Mouse (Mus musculus) CH12.LX (cell line): ENCODE results near the gene Ctcf. TPM values are rescaled to one million over a fixed set of nuclear protein-coding genes. Genes with fewer than 3 reads are reported as not detected.

Source experiments
- DNase-seq: peaks from one replicate; pipeline ENCODE4 v3.0.0-alpha.2; 2013; ENCODE audit errors: extremely low read depth
- H3K27ac ChIP-seq: 2 replicates; pipeline ENCODE4 v1.5.1; 2012; ENCODE audit warnings: low read depth, mild to moderate bottlenecking, control low read depth, moderate library complexity; ENCODE audit not compliant: insufficient read depth
- H3K27me3 ChIP-seq: replicated peaks from 2 replicates; pipeline ENCODE3; 2012; ENCODE audit warnings: inconsistent platforms
- H3K36me3 ChIP-seq, 2 experiments: replicated peaks in 1 of 2; 2 replicates each; pipeline versions ENCODE3 to v1.6.1; 2012; ENCODE audit warnings: inconsistent platforms in 1 of 2, low read length in 1 of 2, mild to moderate bottlenecking in 1 of 2, mixed read lengths in 1 of 2, moderate library complexity in 1 of 2; ENCODE audit not compliant: control insufficient read depth in 1 of 2, insufficient read depth in 1 of 2
- H3K4me1 ChIP-seq, 2 experiments: 2 replicates each; pipeline ENCODE4 v1.6.1; 2012; ENCODE audit warnings: inconsistent platforms in 1 of 2, moderate library complexity in 1 of 2; ENCODE audit not compliant: insufficient read depth in 2 of 2, control insufficient read depth in 1 of 2
- H3K4me2 ChIP-seq: 2 replicates; pipeline ENCODE4 v1.6.1; 2012; ENCODE audit warnings: low read depth, mild to moderate bottlenecking, control low read depth; ENCODE audit not compliant: poor library complexity, insufficient read depth, severe bottlenecking
- H3K4me3 ChIP-seq, 3 experiments: fragments of 150-350 bp in 1 of 3; sonication (generic) in 1 of 3; replicated peaks in 1 of 3; 2 replicates each; pipeline versions ENCODE3 to v1.5.1; 2011 to 2012; ENCODE audit warnings: low read depth in 2 of 3, low read length in 2 of 3, mild to moderate bottlenecking in 2 of 3, moderate library complexity in 2 of 3, control low read depth in 1 of 3, improper control_type of control experiment in 1 of 3, inconsistent platforms in 1 of 3, mixed read lengths in 1 of 3; ENCODE audit not compliant: poor library complexity in 1 of 3
- H3K79me2 ChIP-seq: replicated peaks from 2 replicates; pipeline ENCODE4 v1.6.1; 2012; ENCODE audit warnings: mild to moderate bottlenecking, moderate library complexity; ENCODE audit not compliant: control insufficient read depth, poor library complexity, insufficient read depth, severe bottlenecking; ENCODE audit errors: extremely low read depth
- H3K9ac ChIP-seq: 2 replicates; pipeline ENCODE4 v1.6.1; 2012; ENCODE audit warnings: low read depth, mild to moderate bottlenecking, control low read depth, moderate library complexity; ENCODE audit not compliant: insufficient read depth
- H3K9me3 ChIP-seq: replicated peaks from 2 replicates; pipeline ENCODE3; 2012; ENCODE audit warnings: low read length, inconsistent platforms, mixed read lengths
- BHLHE40 ChIP-seq: IDR thresholded peaks from 2 replicates; pipeline ENCODE4 v1.6.1; 2011; ENCODE audit warnings: mild to moderate bottlenecking, low read depth, low read length, improper control_type of control experiment
- CHD1 ChIP-seq: IDR thresholded peaks from 2 replicates; pipeline ENCODE4 v1.6.1; 2012; ENCODE audit warnings: low read depth, low read length, improper control_type of control experiment, inconsistent platforms
- E2F4 ChIP-seq: IDR thresholded peaks from 2 replicates; pipeline ENCODE4 v1.6.1; 2011; ENCODE audit warnings: low read depth, low read length, improper control_type of control experiment; ENCODE audit not compliant: insufficient replicate concordance
- ELF1 ChIP-seq: IDR thresholded peaks from 2 replicates; pipeline ENCODE4 v1.6.1; 2014; ENCODE audit warnings: low read depth, mild to moderate bottlenecking, inconsistent platforms, low read length, improper control_type of control experiment
- EP300 ChIP-seq: IDR thresholded peaks from 2 replicates; pipeline ENCODE4 v1.6.1; 2011; ENCODE audit warnings: low read length, improper control_type of control experiment
- HCFC1 ChIP-seq: IDR thresholded peaks from 2 replicates; pipeline ENCODE4 v1.6.1; 2012; ENCODE audit warnings: low read depth, mild to moderate bottlenecking, inconsistent platforms, low read length, improper control_type of control experiment
- IRF4 ChIP-seq: IDR thresholded peaks from 2 replicates; pipeline ENCODE4 v1.6.1; 2014; ENCODE audit warnings: low read depth, mild to moderate bottlenecking, inconsistent platforms, low read length, improper control_type of control experiment
- JUND ChIP-seq: conservative IDR thresholded peaks from 2 replicates; pipeline ENCODE4 v1.6.1; 2011; ENCODE audit warnings: low read depth, low read length, improper control_type of control experiment
- MAFK ChIP-seq: IDR thresholded peaks from 2 replicates; pipeline ENCODE4 v1.6.1; 2011; ENCODE audit warnings: low read length, improper control_type of control experiment; ENCODE audit not compliant: insufficient replicate concordance
- MAX ChIP-seq: IDR thresholded peaks from 2 replicates; pipeline ENCODE4 v1.6.1; 2011; ENCODE audit warnings: low read length, improper control_type of control experiment
- MAZ ChIP-seq: IDR thresholded peaks from 2 replicates; pipeline ENCODE4 v1.6.1; 2012; ENCODE audit warnings: low read depth, mild to moderate bottlenecking, inconsistent platforms, low read length, improper control_type of control experiment, moderate library complexity
- MYC ChIP-seq: IDR thresholded peaks from 2 replicates; pipeline ENCODE4 v1.6.1; 2011; ENCODE audit warnings: low read depth, mild to moderate bottlenecking, improper control_type of control experiment, low read length
- NRF1 ChIP-seq: IDR thresholded peaks from 2 replicates; pipeline ENCODE4 v1.6.1; 2014; ENCODE audit warnings: low read depth, mild to moderate bottlenecking, inconsistent platforms, low read length, improper control_type of control experiment, moderate library complexity
- PAX5 ChIP-seq: IDR thresholded peaks from 2 replicates; pipeline ENCODE4 v1.6.1; 2012; ENCODE audit warnings: low read length, inconsistent platforms, mixed read lengths
- POLR2A ChIP-seq: IDR thresholded peaks from 2 replicates; pipeline ENCODE4 v1.6.1; 2011; ENCODE audit warnings: low read depth, mild to moderate bottlenecking, improper control_type of control experiment, low read length
- POLR2AphosphoS2 ChIP-seq: IDR thresholded peaks from 2 replicates; pipeline ENCODE4 v1.6.1; 2011; ENCODE audit warnings: low read depth, low read length, improper control_type of control experiment
- RCOR1 ChIP-seq: conservative IDR thresholded peaks from 2 replicates; pipeline ENCODE4 v1.6.1; 2012; ENCODE audit warnings: low read depth, mild to moderate bottlenecking, inconsistent platforms, low read length, improper control_type of control experiment
- SIN3A ChIP-seq: IDR thresholded peaks from 2 replicates; pipeline ENCODE4 v1.6.1; 2012; ENCODE audit warnings: low read length, improper control_type of control experiment, inconsistent platforms
- ZC3H11A ChIP-seq: IDR thresholded peaks from 2 replicates; pipeline ENCODE4 v1.6.1; 2012; ENCODE audit warnings: low read depth, mild to moderate bottlenecking, inconsistent platforms, low read length, improper control_type of control experiment
- ZKSCAN1 ChIP-seq: IDR thresholded peaks from 2 replicates; pipeline ENCODE4 v1.6.1; 2012; ENCODE audit warnings: low read depth, inconsistent platforms, low read length, improper control_type of control experiment, borderline replicate concordance
- ZMIZ1 ChIP-seq: IDR thresholded peaks from 2 replicates; pipeline ENCODE4 v1.6.1; 2012; ENCODE audit warnings: low read depth, mild to moderate bottlenecking, inconsistent platforms, low read length, improper control_type of control experiment
- dilution Hi-C: fragments of 300-500 bp; cut with MboI; formaldehyde crosslinking; loops from 2 replicates; pipeline ENCODE4 v1.14.3; 2020; ENCODE audit warnings: low sequenced_read_pairs; ENCODE audit not compliant: extremely low pct_unique_long_range_greater_than_20kb, extremely low pct_ligation_motif_present
- in situ Hi-C: fragments of 300-500 bp; cut with MboI; formaldehyde crosslinking; loops from 3 replicates; pipeline ENCODE4 v1.14.3; 2019; ENCODE audit warnings: low sequenced_read_pairs, low pct_ligation_motif_present, low pct_unique_long_range_greater_than_20kb, mixed read lengths
- polyA plus RNA-seq: library from polyadenylated mRNA; unstranded; fragments of >175 nt; gene quantifications from 2 replicates; pipeline ENCODE4 v1.2.1, GENCODE M21; 2012; ENCODE audit warnings: low read depth; ENCODE audit not compliant: insufficient read length
- total RNA-seq, 2 experiments: library from RNA; depleted of rRNA; stranded (reverse); fragments of 300-350 nt in 1 of 2; fragments of >200 nt in 1 of 2; gene quantifications; 2 replicates each; pipeline ENCODE4 v1.2.3; 2012 to 2014

Ctcf gene
- total and polyA plus RNA-seq, 3 experiments, result 42.3 to 97.9 (median 52.4) TPM

DNA sequence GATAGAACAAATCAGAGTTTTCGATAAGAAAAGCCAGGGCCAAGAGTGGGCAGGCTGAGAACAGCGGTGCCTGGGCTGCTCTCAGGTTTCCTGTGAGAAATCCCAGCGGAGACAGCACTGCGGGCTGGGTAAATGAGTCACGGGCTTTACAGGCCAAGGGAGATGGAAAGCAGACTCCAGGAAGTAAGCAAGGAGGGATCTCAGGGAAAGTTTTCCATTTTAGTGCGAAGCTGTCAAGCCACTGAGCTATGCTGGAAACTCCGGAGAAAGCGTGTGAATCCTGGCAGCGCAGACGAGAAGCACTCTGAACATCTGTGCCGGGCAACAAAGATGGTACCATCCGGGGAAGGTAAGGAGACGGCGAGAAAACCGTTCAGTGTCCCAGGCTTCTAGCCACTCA is 42.5 kb upstream of the Ctcf start:
- Histone ChIP-seq H3K9me3 (no peaks in the 10 kb centered on the region), H3K36me3 (no peaks in the 10 kb centered on the region), H3K27ac (no peak overlapping the region), H3K4me1 (peaks cover 0 to 12% of the 10 kb centered on the region in 2 experiments; a peak in 2 of 4 replicates), H3K4me3 (no peak overlapping the region), H3K27me3 (peaks cover 8% of the 10 kb centered on the region), H3K79me2 (no peaks in the 10 kb centered on the region), H3K4me2 (no peak overlapping the region), H3K9ac (no peak overlapping the region)
- TF ChIP-seq ZC3H11A (no peak), ZMIZ1 (no peak), CHD1 (no peak), JUND (no peak), POLR2AphosphoS2 (no peak), IRF4 (no peak), POLR2A (no peak), MYC (no peak), SIN3A (no peak), E2F4 (no peak)
- in situ Hi-C loops, result no loop called here
- no peak for DNase-seq
- dilution Hi-C loops, result no loop called here

DNA sequence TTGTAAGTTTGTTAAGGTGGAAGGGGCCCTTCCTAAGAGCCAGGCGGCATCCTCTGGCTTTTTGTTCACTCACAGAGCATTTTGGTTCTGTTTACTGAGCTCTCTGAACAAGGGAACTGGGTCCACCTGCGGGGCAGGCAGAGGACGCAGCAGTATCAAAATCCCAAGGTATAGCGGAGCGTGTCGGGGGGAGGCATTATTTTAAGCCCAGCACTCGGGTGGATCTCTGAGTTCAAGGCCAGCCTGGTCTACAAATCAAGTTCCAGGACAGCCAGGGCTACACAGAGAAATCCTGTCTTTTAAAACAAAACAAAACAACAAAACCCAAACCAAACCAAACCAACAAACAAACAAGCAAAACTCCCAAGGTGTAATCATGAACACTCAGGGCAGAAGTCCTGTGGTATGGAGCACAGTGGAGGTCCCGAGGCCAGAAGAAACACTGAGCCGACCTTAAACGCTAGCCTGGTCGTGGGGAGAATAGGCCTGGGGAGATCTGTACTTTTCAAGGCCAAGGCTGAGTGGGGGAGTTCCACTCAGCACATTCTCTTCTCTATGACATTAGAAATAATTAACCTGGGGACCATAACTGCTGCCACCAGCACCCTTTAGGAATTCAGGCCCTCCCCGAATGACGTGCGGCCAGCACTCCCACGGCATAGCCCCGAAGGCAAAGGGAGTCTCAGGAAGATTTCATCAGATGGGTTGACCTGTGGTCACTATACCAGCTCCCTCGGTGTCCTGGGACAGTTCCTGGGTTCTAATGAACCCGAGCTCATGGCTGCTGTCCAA is 41.7 kb upstream of the Ctcf start:
- Histone ChIP-seq H3K9ac (no peak overlapping the region), H3K9me3 (no peaks in the 10 kb centered on the region), H3K4me3 (no peak overlapping the region), H3K4me1 (peaks cover 0 to 12% of the 10 kb centered on the region in 2 experiments; a peak in 2 of 4 replicates), H3K36me3 (no peaks in the 10 kb centered on the region)
- dilution Hi-C loops, result no loop called here
- TF ChIP-seq POLR2AphosphoS2 (no peak), EP300 (no peak), NRF1 (no peak), ZKSCAN1 (no peak), HCFC1 (no peak), MAZ (no peak), PAX5 (no peak), RCOR1 (no peak), ZMIZ1 (no peak), ELF1 (no peak), IRF4 (no peak), BHLHE40 (no peak), MAX (no peak), E2F4 (no peak), POLR2A (no peak), ZC3H11A (no peak), JUND (no peak), MAFK (no peak)
- TF ChIP-seq, all 38 proteins: peak for 0
- H3K27ac ChIP-seq, result no peak overlapping the region
- in situ Hi-C loops, result loop anchor here (5.0 kb wide), 1 partner anchor 108 kb away; the partner anchor contains the start of genes Acd and Pard6a
- H3K4me2 ChIP-seq, result no peak overlapping the region
- peaks cover 8% of the 10 kb centered on the region for H3K27me3 ChIP-seq
- no peaks in the 10 kb centered on the region for H3K79me2 ChIP-seq
- DNase-seq, result no peak
